Mouse (Mus musculus) bone marrow, adult 2 months (tissue): ENCODE results near the gene Hoxb2. TPM values are rescaled to one million over a fixed set of nuclear protein-coding genes. Genes with fewer than 3 reads are reported as not detected.

ENCODE experiments used
- H3K27ac ChIP-seq: fragments of 200-500 bp; 2 replicates; pipeline ENCODE4 v1.5.1; 2012; ENCODE audit warnings: low read depth, mild to moderate bottlenecking, control low read depth, inconsistent platforms, low read length; ENCODE audit not compliant: control insufficient read depth, poor library complexity, insufficient read depth
- H3K4me1 ChIP-seq: fragments of 200-500 bp; 2 replicates; pipeline ENCODE4 v1.6.1; 2011; ENCODE audit warnings: low read length; ENCODE audit not compliant: control insufficient read depth, insufficient read depth
- H3K4me3 ChIP-seq: fragments of 200-500 bp; replicated peaks from 2 replicates; pipeline ENCODE3; 2011; ENCODE audit warnings: mild to moderate bottlenecking, low read depth, low read length, control low read depth; ENCODE audit not compliant: control insufficient read depth
- CTCF ChIP-seq: fragments of 200-500 bp; IDR thresholded peaks from 2 replicates; pipeline ENCODE4 v1.5.1; 2011; ENCODE audit warnings: low read length, control low read depth; ENCODE audit not compliant: control insufficient read depth, insufficient read depth
- POLR2A ChIP-seq: fragments of 200-500 bp; IDR thresholded peaks from 2 replicates; pipeline ENCODE4 v1.6.1; 2011; ENCODE audit warnings: low read depth, mild to moderate bottlenecking, control low read depth, low read length, borderline replicate concordance; ENCODE audit not compliant: control insufficient read depth
- WGBS: fragments of 180-500 bp; shearing (Covaris S2); methylation state at CpG from one replicate; pipeline ENCODE4 v1.1.7; 2018; 5-methylcytosine and 5-hydroxymethylcytosine counted together
- polyA plus RNA-seq: library from polyadenylated mRNA; stranded (reverse); fragments of >200 nt; gene quantifications from 2 replicates; pipeline ENCODE4 v1.2.4, GENCODE M21; 2011; ENCODE audit warnings: low replicate concordance; ENCODE audit not compliant: missing spikeins, insufficient read depth, insufficient read length

Hoxb2 gene
- polyA plus RNA-seq, 1 experiment = 3.0 TPM

- peak overlapping the region; percentile 41; the same call in 1 of the 2 replicates for H3K27ac ChIP-seq
- under 1% methylated on average over 34 of the region's 34 CpGs for WGBS
- no peak for TF ChIP-seq CTCF
- TF ChIP-seq POLR2A = no peak
These were observed 31.0 kb upstream of the Hoxb2 start for GRCm38 (mm10) chr11:96319071-96319902.

GRCm38 (mm10) chr11:96319910-96320309 is 30.4 kb upstream of the Hoxb2 start:
- H3K4me1 ChIP-seq = peaks cover 1% of the 10 kb centered on the region; the same call in 1 of the 2 replicates
- peak overlapping the region; percentile 39 for H3K4me3 ChIP-seq
- 7% methylated on average over 29 of the region's 29 CpGs for WGBS
- TF ChIP-seq POLR2A (no peak), CTCF (no peak)
- H3K27ac ChIP-seq = no peak overlapping the region

More at GRCm38 (mm10) chr11:96319071-96319902, 31.0 kb upstream of the Hoxb2 start:
- Histone ChIP-seq H3K4me1 (peaks cover 1% of the 10 kb centered on the region; the same call in 1 of the 2 replicates), H3K4me3 (peak overlapping the region; percentile 81)

- Histone ChIP-seq H3K4me3 (no peak overlapping the region), H3K4me1 (peaks cover 1% of the 10 kb centered on the region; the same call in 1 of the 2 replicates), H3K27ac (no peak overlapping the region)
- no peak for TF ChIP-seq POLR2A
- TF ChIP-seq CTCF = no peak
- WGBS = 87% methylated on average over 17 of the region's 17 CpGs
These were observed 29.6 kb upstream of the Hoxb2 start for GRCm38 (mm10) chr11:96320688-96321087.

GRCm38 (mm10) chr11:96321846-96322245 is 28.5 kb upstream of the Hoxb2 start:
- Histone ChIP-seq H3K27ac (no peak overlapping the region), H3K4me3 (no peak overlapping the region), H3K4me1 (peaks cover 1% of the 10 kb centered on the region; the same call in 1 of the 2 replicates)
- 77% methylated on average over 5 of the region's 5 CpGs for WGBS
- TF ChIP-seq CTCF (no peak), POLR2A (no peak)

GRCm38 (mm10) chr11:96322738-96323137 is 27.6 kb upstream of the Hoxb2 start:
- 82% methylated on average over 6 of the region's 6 CpGs for WGBS
- Histone ChIP-seq H3K27ac (no peak overlapping the region), H3K4me3 (no peak overlapping the region), H3K4me1 (peaks cover 1% of the 10 kb centered on the region; the same call in 1 of the 2 replicates)
- TF ChIP-seq POLR2A (no peak), CTCF (no peak)

- Histone ChIP-seq H3K27ac (no peak within 1 kb of the TSS), H3K4me1 (no peaks in the 10 kb centered on the region), H3K4me3 (no peak within 1 kb of the TSS)
- TF ChIP-seq CTCF (no peak), POLR2A (no peak)
- 88% methylated on average over 10 of the region's 10 CpGs for WGBS
These were observed 27.2 kb upstream of the Hoxb2 start, which contains the start of gene Hoxb3 for GRCm38 (mm10) chr11:96323154-96323553. Hoxb3 (plus strand) TSS chr11:96323326.

- no peak for TF ChIP-seq CTCF
- TF ChIP-seq POLR2A = no peak
- no peak overlapping the region for H3K27ac ChIP-seq
- no peak overlapping the region for H3K4me3 ChIP-seq
- no peaks in the 10 kb centered on the region for H3K4me1 ChIP-seq
- WGBS = 82% methylated on average over 5 of the region's 5 CpGs
These were observed 26.2 kb upstream of the Hoxb2 start for GRCm38 (mm10) chr11:96324125-96324524.

GRCm38 (mm10) chr11:96324965-96325364 is 25.4 kb upstream of the Hoxb2 start:
- H3K4me1 ChIP-seq = no peaks in the 10 kb centered on the region
- H3K4me3 ChIP-seq = no peak overlapping the region
- TF ChIP-seq POLR2A (no peak), CTCF (no peak)
- 86% methylated on average over 8 of the region's 8 CpGs for WGBS
- H3K27ac ChIP-seq = no peak overlapping the region
